Mouse (Mus musculus) heart, postnatal 4 days (tissue): Measurements from ENCODE around the gene A430078G23Rik. TPM values are rescaled to one million over a fixed set of nuclear protein-coding genes. Genes with fewer than 3 reads are reported as not detected.
A peak's percentile ranks its signal among the peaks of the same experiment; 100 is the strongest.
"Not testable (repeated sequence)": the region's sequence is repeated elsewhere in the genome, so short reads cannot be mapped to it uniquely, and the experiment has no call there.

Experiments
- DNase-seq: peaks from one replicate; pipeline ENCODE4 v3.0.0; 2021
- total RNA-seq, 2 experiments: library from RNA; stranded (reverse); gene quantifications; 2 replicates each; pipeline ENCODE4 v1.2.3; 2021

Gene A430078G23Rik
- under 1 TPM; 0.12 to 0.25 TPM for total RNA-seq

DNA sequence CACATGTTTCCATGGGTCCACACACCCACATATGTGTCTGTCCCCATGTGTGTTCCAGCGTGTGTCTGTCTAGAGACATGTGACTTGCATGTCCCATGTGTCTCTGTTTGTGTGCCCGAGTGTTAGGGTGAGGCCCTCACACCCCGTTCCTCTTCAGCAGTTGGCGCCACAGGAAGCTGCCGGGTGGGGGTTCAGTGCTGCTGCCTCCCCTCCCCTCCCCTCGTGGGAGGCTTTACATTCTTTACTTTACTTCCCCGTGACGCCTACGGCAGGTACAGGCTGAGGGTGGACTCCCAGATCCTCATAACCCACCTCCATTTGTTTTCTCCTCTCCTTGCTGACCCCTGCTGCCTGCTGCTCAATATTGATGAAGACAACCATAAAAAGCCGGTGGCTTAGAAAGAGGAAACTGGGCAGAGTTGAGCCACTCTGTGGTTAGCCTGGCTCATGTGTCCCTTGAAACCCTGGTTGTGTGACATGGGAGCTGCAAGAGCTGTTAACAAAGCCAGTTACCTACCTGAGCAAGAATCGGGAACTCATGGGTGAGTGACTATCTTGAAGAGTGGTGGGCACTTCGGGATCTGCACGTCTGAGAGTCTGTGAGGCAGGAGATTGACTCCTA is at the start of gene A430078G23Rik:
TSS of gene A430078G23Rik (plus strand) at position 227 of the 622 bp plus-strand sequence.
- no peak for DNase-seq

DNA sequence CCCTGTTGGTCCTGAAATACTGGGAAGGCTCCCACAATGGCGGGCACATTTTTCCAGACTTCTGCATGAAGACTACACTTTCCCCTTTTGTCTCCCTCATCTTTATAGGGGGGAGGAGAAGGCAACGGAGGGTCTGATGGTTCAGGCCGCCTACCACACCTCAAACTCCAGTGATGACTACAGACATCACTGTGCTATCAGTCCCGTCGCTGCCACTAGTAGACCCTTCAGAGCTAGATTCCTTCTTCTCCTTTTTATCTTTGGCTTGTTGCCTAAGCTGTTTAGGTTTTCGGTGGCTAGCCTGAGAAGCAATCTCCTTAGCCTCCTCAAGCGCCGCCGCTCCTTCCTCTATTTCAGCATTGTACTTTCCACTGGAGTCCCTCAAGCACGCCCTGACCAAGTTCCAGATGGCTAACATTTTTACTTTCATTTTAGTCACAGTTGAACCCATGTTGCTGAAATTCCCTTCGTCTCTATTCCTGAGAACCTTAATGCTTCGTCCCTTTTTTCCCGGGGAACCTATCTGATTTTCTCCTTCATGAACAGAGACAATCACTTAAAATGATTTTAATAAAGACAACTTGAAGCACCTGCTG is 44.9 kb upstream of the A430078G23Rik start:
- not testable (repeated sequence) for DNase-seq

DNA sequence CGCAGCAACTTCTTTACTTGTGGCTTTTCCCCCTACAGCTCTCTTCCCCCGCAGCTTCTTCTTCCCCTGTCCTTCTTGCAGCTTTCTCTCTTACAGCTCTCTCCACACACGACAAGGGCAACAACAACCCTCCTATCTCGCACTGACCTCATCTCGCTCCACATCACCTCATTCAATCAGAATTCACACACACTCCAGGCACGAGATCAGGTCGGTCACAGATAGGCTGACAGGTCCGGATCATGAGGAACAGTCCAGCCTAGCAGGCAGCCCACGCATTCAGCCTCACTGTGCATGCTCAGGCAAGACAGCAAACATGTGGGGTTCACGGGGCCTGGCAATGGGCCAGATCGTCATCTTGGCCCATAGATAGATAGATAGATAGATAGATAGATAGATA is 43.6 kb upstream of the A430078G23Rik start:
- DNase-seq = no peak

- DNase-seq = no peak
Measured at GRCm38 (mm10) chr8:3311482-3311881, 41.7 kb upstream of the A430078G23Rik start.

GRCm38 (mm10) chr8:3313417-3313816 is 39.8 kb upstream of the A430078G23Rik start:
- DNase-seq = not testable (repeated sequence)

- no peak for DNase-seq
Measured at GRCm38 (mm10) chr8:3313843-3314242, 39.4 kb upstream of the A430078G23Rik start.

- DNase-seq = no peak
Measured at GRCm38 (mm10) chr8:3314345-3314744, 38.9 kb upstream of the A430078G23Rik start.

DNA sequence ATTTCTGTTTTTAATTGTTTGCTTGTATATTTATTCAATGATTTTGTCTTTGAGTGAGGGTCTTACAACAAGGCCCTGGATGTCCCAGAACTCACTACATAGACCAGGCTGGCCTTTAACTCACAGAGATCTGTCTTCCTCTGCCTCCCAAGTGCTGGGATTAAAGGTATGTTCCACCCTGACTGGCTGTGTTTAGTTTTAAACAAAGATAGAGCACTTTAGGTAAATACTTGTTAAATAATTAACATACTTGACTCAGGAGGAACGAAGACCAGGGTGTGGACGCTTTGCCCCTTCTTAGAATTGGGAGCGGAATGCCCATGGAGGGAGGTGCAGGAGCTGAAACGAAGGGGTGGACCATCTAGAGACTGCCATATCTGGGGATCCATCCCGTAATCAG is 36.6 kb upstream of the A430078G23Rik start:
- DNase-seq = no peak

DNA sequence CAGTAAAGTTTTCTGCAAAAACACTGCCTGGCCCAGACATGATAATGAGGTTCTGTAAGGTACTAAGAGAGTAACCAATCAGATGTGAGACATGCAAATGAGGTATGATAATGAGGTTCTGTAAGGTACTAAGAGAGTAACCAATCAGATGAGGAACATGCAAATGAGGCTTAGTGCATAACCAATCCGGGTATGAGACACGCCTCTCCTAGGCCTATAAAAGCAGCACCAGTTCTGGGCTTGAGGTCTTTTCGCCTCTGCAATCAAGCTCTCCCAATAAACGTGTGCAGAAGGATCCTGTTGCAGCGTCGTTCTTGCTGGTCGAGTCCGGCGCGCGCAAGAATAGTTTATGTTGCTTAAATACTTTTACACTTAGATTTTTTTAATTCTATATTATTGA is 33.9 kb upstream of the A430078G23Rik start:
- DNase-seq = not testable (repeated sequence)

GRCm38 (mm10) chr8:3324253-3324652 is 29.0 kb upstream of the A430078G23Rik start:
- no peak for DNase-seq

DNA sequence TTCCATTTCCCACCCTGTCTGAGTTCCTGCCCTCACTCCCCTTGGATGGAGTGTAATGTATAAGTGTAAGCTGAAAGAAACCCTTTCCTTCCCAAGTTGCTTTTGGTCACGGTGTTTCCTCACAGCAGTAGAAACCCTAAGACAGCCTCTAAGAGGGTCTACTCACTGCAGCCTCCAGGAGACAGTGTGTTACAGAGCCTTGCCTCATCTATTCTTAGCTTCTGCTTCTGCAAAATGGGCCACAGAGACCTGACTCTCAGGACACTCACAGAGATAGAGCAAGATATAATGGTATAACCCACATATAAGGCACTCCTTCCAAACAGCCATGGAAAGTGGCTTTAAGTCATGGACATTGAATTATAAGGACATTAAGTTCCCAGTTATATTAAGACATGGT is 26.2 kb upstream of the A430078G23Rik start:
- no peak for DNase-seq

DNA sequence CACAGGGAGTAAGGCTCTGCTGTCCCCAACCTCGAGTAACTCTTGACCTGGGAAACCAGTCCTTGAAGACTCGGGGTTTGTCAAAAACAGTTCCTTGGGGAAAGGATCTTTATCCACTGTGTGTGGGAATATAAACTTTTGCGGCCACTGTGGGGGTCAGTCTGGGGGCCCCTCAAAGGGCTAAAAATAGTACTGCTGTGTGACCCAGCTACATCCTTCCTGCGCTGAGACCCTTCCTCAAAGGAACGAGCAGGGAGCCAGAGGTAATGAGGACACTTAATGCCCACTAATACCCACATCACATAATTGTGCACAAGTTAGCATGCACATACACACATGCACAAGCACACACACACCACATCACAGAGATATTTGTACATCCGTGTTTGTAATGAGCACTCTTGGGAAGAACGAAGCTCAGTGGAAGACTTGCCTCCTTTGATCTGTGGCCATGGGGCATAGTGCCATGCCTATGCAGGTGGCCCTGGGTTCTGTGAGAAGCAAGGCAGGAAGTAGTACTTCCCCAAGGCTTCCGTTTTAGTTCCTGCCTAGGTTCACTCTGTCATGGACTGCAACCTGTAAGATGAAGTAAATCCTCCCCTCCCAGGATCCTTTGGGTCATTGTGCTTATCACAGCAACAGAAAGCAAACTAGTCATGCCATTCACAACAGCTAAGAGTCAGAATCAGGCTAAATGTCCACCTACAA is 25.5 kb upstream of the A430078G23Rik start:
- DNase-seq = no peak

DNA sequence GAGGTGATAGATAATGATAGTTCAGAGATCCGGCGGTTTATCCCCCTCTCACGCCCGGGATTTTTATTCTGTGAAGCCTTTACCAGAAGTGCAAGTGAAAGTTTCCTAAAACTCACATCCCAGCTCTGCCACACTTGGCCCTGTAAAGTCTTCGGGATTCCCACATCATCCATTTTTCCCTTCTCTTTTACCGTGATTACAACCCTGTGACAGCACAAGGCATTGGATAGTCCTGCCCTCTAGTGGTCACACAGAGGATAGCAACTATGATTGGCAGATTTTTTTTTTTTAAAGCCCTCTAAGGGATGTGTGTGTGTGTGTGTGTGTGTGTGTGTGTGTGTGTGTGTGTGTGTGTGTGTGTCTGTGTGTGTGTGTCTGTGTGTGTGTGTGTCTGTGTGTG is 22.6 kb upstream of the A430078G23Rik start:
- peak; percentile 64 for DNase-seq

- DNase-seq = no peak
Measured at GRCm38 (mm10) chr8:3331692-3332091, 21.5 kb upstream of the A430078G23Rik start.

DNA sequence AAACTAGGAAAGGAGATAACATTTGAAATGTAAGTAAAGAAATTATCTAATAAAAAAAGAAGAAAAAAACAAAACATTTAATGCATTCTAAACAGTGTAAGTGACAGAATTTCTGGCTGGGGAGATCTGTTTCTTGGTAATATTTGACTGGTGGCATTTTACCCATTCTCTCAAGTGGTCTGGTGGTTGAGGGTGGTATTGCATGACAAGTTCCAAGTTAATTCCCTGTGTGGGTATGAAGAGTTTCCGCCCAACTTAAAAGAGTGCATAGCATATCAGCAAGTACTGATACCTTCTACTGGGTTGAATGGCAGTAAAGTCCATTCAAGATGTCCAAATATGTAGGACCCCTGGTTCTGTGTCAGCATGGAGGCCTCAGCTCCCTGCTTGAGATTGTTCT is 17.3 kb upstream of the A430078G23Rik start:
- DNase-seq = no peak

DNA sequence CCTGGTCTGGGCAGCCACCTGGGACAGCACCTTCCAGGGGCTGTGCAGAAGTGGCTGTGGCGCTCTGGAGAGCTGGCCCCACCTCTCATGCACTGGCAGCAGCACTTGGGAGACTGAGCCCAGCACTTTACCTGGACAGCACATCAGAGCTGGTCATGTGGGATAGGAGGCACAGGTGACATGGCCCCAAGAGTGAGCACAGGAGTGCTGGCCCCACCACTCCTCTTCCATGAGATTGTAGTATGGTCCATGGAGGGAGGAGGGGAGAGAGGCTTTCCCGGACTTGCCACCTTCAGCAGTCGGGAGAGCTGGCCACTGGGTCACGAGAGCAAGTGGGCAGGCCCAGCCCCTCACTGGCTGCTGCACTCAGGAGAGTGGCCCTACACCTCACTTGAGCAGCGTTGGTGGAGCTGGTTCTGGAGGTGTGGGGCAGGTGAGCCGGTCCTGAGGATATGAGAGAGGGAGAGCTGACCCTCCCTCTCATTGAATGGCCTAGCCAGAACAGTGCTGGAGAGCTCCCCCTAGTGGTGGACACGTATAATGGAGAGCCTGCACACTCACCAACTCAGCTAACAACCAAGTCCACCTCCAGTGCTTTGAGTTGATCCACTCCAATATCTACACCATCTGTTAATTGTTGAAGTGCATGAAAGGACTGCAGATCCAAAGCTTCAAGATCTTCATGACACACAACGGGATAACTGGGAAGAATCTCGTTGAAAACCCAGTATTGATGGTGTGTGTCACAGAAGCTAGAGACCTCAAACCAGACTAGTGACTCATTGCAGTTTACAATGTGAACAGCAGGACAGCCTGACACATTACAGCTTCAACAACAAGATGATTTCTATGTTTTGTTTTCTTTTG is 16.3 kb upstream of the A430078G23Rik start:
- peak; percentile 59 for DNase-seq

- DNase-seq = not testable (repeated sequence)
Measured at GRCm38 (mm10) chr8:3337525-3337824, 15.7 kb upstream of the A430078G23Rik start.

- no peak for DNase-seq
Measured at GRCm38 (mm10) chr8:3337971-3338370, 15.2 kb upstream of the A430078G23Rik start.

GRCm38 (mm10) chr8:3340711-3341110 is 12.5 kb upstream of the A430078G23Rik start:
- not testable (repeated sequence) for DNase-seq

- no peak for DNase-seq
Measured at GRCm38 (mm10) chr8:3345337-3345736, 7.9 kb upstream of the A430078G23Rik start.

GRCm38 (mm10) chr8:3346691-3347413 is 6.4 kb upstream of the A430078G23Rik start:
- DNase-seq = no peak

- no peak for DNase-seq
Measured at GRCm38 (mm10) chr8:3348142-3348823, 4.9 kb upstream of the A430078G23Rik start.
